Mouse (Mus musculus): ENCODE measurements around the gene Palm2. TPM values are rescaled to one million over a fixed set of nuclear protein-coding genes. Genes with fewer than 3 reads are reported as not detected.
A peak's percentile ranks its signal among the peaks of the same experiment; 100 is the strongest.

Gene Palm2
- polyA plus RNA-seq, 1 experiment from 2014 or later = 2.7 TPM

DNA sequence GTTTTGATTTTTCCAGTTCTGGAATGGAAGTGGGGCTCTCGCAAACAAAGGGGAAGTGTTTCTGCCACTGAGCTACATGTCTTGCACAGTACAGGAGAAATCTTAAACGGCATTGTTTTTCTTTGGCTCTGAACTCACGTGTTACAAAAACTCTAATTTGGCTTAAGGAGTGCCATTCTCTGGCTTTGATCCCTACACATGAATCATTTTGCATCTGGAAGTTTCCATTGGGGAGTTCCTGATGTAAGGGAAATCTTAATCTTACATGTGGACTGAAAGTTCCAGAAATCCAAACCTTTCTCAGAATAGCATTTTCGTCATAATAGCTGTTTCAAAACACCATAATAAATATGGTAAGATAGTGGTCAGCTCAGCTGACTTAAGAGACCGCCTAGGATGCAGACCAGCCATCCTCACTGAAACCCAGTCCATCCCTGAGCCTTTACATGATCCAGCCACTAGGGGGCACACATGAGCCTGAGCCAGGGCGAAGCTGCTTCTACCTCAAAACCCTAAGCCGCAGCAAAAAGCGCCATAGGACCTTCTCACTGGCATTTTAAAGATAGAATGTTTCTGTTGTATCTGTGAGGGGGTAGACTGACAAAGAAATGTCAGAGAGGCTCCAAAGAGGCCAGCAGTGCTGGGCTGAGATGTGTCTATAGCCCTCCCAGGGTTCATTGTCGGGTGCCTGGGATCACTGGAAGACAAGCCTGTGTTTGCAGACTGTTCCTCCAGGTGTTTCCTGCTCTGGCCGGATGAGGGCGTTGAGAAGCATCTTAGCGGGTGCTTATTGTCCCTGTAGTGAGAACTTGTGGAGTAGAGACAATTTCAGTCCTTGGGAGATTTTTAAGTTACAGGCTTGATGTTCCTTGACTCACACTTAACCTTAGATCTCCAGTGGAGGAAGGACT, 239.2 kb downstream of the Palm2 start:
- 18% methylated on average over 12 of the region's 12 CpGs for WGBS
- no peak overlapping the region for H3K27ac ChIP-seq (ENCODE audit: low read length)
- no peaks in the 10 kb centered on the region for H3K27me3 ChIP-seq (replicated peaks; ENCODE audit: control insufficient read depth, insufficient read depth, low read length)
- peak; percentile 54; the same call in 1 of the 2 replicates for ATAC-seq
- peaks cover 11% of the 10 kb centered on the region for H3K4me1 ChIP-seq (ENCODE audit: control insufficient read depth, insufficient read depth, low read length)
- no peak overlapping the region for H3K4me3 ChIP-seq (ENCODE audit: low read length)
- peak overlapping the region; percentile 27; the same call in 1 of the 2 replicates for H3K9ac ChIP-seq (ENCODE audit: low read depth, low read length)
- no peaks in the 10 kb centered on the region for H3K36me3 ChIP-seq (ENCODE audit: control insufficient read depth, insufficient read depth, low read length)
- H3K9me3 ChIP-seq (ENCODE audit: control insufficient read depth, low read length) = no peaks in the 10 kb centered on the region
- 0 out of 2 replicates have a peak overlapping the region, but pooled peaks have one; percentile 34 for H3K4me2 ChIP-seq (ENCODE audit: low read depth, low read length)

DNA sequence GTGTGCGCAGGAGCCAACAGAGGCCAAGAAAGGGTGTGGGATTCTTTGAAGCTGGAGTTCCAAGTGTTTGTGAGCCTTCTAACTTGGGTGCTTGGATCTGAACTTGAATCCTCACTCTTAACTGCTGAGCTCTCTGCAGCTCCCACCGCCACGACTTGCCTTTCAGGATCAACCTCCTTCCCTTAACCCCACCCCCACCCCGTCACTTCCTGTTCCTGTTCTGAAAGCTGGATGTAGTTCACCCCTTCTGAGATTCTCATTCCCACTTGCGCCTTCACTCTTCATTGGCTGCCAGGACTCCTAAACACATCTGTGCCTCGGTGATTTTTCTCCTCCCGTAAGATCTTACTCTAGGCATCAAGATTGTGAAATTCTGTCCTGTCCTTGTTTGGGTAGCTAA, 240.3 kb downstream of the Palm2 start:
- no peak for ATAC-seq
- Histone ChIP-seq H3K4me2 (ENCODE audit: low read depth, low read length) (no peak overlapping the region), H3K9me3 (ENCODE audit: control insufficient read depth, low read length) (no peaks in the 10 kb centered on the region), H3K27me3 (replicated peaks; ENCODE audit: control insufficient read depth, insufficient read depth, low read length) (no peaks in the 10 kb centered on the region), H3K4me3 (ENCODE audit: low read length) (no peak overlapping the region), H3K36me3 (ENCODE audit: control insufficient read depth, insufficient read depth, low read length) (no peaks in the 10 kb centered on the region), H3K9ac (ENCODE audit: low read depth, low read length) (no peak overlapping the region), H3K27ac (ENCODE audit: low read length) (peak overlapping the region; percentile 43), H3K4me1 (ENCODE audit: control insufficient read depth, insufficient read depth, low read length) (peaks cover 11% of the 10 kb centered on the region)
- 71% methylated on average over 7 of the region's 7 CpGs for WGBS

DNA sequence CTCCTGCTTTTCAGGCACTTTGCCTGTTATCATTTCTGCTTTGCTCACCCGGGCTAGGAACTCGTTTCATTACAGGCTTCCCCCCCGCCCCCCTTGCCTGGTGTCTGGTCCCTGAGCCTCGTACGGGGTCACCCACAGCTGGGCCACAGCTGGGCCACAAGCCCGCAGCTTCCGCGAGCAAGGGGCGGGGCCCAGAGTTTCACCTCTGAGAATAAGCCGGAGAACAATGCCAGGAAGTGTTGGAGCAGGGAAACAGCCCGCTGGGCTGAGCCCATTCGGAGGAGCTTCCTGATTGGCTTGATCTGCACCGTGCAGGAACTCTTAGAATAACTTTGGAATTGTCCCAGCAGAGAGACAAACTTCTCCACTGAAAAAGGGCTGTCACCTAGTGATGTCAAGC, 241.3 kb downstream of the Palm2 start:
- 0 out of 2 replicates have a peak overlapping the region, but pooled peaks have one; percentile 21 for H3K9ac ChIP-seq (ENCODE audit: low read depth, low read length)
- H3K4me3 ChIP-seq (ENCODE audit: low read length) = peak overlapping the region; percentile 35
- H3K9me3 ChIP-seq (ENCODE audit: control insufficient read depth, low read length) = no peaks in the 10 kb centered on the region
- peak; percentile 84 for ATAC-seq
- no peaks in the 10 kb centered on the region for H3K27me3 ChIP-seq (replicated peaks; ENCODE audit: control insufficient read depth, insufficient read depth, low read length)
- peak overlapping the region; percentile 47 for H3K4me2 ChIP-seq (ENCODE audit: low read depth, low read length)
- H3K4me1 ChIP-seq (ENCODE audit: control insufficient read depth, insufficient read depth, low read length) = peaks cover 11% of the 10 kb centered on the region
- H3K27ac ChIP-seq (ENCODE audit: low read length) = peak overlapping the region; percentile 51; the same call in 1 of the 2 replicates
- no peaks in the 10 kb centered on the region for H3K36me3 ChIP-seq (ENCODE audit: control insufficient read depth, insufficient read depth, low read length)
- 5% methylated on average over 13 of the region's 13 CpGs for WGBS

DNA sequence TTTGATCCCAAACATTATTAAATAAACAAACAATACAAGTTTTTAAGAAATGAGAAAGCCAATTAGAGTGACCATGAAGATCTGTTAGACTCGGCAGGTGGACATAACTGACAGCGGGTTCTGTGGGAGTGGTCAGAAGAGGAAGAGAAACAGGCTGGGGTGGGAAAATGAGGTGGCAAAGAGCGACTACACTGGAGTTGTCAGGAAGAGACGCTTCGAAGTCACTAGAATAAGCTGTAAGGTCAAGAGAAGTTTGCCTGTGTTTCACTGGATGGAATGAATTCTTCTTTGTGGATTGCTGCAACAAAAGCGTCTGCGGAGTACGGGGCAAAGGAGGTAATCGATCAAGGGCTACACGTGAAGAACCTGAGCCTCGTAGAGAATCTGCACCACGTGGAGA, 243.9 kb downstream of the Palm2 start:
- no peaks in the 10 kb centered on the region for H3K27me3 ChIP-seq (replicated peaks; ENCODE audit: control insufficient read depth, insufficient read depth, low read length)

DNA sequence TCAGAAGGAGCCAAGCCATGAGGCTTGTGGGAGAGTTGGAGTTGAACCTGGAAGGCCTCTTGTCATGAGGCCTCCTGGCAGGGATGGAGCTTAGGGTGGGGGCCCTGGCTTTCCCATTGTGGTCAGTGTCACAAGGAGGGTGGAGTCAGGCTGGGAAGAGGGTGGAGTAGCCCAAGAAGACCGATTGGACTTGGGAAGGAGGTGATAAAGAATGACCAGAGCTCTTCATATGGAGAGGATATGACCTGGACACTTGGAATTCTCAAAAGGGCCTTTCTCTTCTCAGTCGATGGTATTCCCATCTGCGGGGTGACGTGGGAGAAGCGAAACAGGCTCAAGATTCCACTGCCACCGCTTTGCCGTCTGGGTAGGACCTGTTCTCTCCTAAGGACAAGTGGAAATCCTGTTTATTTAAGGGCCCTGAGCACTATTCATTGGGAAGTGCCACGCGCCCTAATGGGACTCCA, 245.0 kb downstream of the Palm2 start:
- Histone ChIP-seq H3K36me3 (ENCODE audit: control insufficient read depth, insufficient read depth, low read length) (no peaks in the 10 kb centered on the region), H3K9ac (ENCODE audit: low read depth, low read length) (no peak overlapping the region), H3K4me2 (ENCODE audit: low read depth, low read length) (no peak overlapping the region), H3K4me3 (ENCODE audit: low read length) (no peak overlapping the region), H3K27ac (ENCODE audit: low read length) (no peak overlapping the region), H3K9me3 (ENCODE audit: control insufficient read depth, low read length) (no peaks in the 10 kb centered on the region), H3K27me3 (replicated peaks; ENCODE audit: control insufficient read depth, insufficient read depth, low read length) (no peaks in the 10 kb centered on the region), H3K4me1 (ENCODE audit: control insufficient read depth, insufficient read depth, low read length) (peaks cover 7% of the 10 kb centered on the region)
- WGBS = 75% methylated on average over 9 of the region's 9 CpGs
- no peak for ATAC-seq

More for the DNA sequence above, 243.9 kb downstream of the Palm2 start:
- Histone ChIP-seq H3K9ac (ENCODE audit: low read depth, low read length) (no peak overlapping the region), H3K9me3 (ENCODE audit: control insufficient read depth, low read length) (no peaks in the 10 kb centered on the region), H3K27ac (ENCODE audit: low read length) (no peak overlapping the region), H3K4me3 (ENCODE audit: low read length) (no peak overlapping the region), H3K4me2 (ENCODE audit: low read depth, low read length) (no peak overlapping the region), H3K4me1 (ENCODE audit: control insufficient read depth, insufficient read depth, low read length) (peaks cover 11% of the 10 kb centered on the region), H3K36me3 (ENCODE audit: control insufficient read depth, insufficient read depth, low read length) (no peaks in the 10 kb centered on the region)
- 76% methylated on average over 12 of the region's 12 CpGs for WGBS
- no peak for ATAC-seq

DNA sequence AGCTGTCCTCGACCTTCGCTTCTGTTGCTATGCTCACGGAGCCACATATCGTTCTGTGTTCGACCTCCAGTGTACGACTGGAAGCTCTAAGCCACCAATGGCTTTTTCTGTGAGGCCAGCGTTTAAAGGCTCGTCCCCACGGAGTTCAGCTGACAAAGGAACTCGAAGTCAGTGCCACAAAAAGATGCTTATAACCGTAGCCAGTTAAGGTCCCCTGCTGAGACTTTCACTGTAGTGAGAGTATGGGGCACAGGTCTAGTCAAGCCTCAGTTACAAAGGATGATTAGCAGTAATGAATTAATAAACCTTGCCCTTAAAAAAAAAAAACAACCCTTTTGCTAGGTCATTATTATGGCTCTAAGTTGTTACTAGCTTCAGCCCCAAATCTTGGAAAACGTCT, 246.1 kb downstream of the Palm2 start:
- Histone ChIP-seq H3K27ac (ENCODE audit: low read length) (no peak overlapping the region), H3K9me3 (ENCODE audit: control insufficient read depth, low read length) (no peaks in the 10 kb centered on the region)
- WGBS = 87% methylated on average over 12 of the region's 12 CpGs

DNA sequence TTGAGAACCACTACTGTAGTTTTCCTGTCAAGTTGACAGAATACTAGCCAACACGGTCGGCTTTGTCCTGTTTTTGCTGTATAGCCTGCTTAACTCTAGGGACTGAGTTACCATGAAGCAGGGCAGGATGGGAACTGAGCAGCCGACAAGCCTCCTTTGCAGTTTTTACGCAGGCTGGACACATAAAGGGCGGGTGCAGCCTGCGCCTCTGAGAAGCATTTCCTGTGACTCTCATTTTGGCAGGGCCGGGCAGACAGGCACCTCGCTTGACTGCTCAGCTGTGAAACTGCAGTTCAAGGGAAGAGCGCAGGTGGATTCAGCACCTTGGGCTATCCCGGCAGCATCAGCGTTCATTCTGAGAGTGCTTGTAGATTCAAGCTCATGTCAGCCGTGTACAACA, 247.5 kb downstream of the Palm2 start:
- no peak for ATAC-seq
- no peak overlapping the region for H3K9ac ChIP-seq (ENCODE audit: low read depth, low read length)
- whole genome bisulfite sequencing = 65% methylated on average over 12 of the region's 12 CpGs
- no peak overlapping the region for H3K27ac ChIP-seq (ENCODE audit: low read length)
- H3K36me3 ChIP-seq (ENCODE audit: control insufficient read depth, insufficient read depth, low read length) = no peaks in the 10 kb centered on the region
- H3K4me3 ChIP-seq (ENCODE audit: low read length) = no peak overlapping the region
- H3K9me3 ChIP-seq (ENCODE audit: control insufficient read depth, low read length) = no peaks in the 10 kb centered on the region
- no peaks in the 10 kb centered on the region for H3K27me3 ChIP-seq (replicated peaks; ENCODE audit: control insufficient read depth, insufficient read depth, low read length)
- no peak overlapping the region for H3K4me2 ChIP-seq (ENCODE audit: low read depth, low read length)
- H3K4me1 ChIP-seq (ENCODE audit: control insufficient read depth, insufficient read depth, low read length) = no peaks in the 10 kb centered on the region

More for the DNA sequence above, 246.1 kb downstream of the Palm2 start:
- ATAC-seq = no peak
- Histone ChIP-seq H3K9ac (ENCODE audit: low read depth, low read length) (no peak overlapping the region), H3K4me2 (ENCODE audit: low read depth, low read length) (no peak overlapping the region), H3K27me3 (replicated peaks; ENCODE audit: control insufficient read depth, insufficient read depth, low read length) (no peaks in the 10 kb centered on the region), H3K4me1 (ENCODE audit: control insufficient read depth, insufficient read depth, low read length) (no peaks in the 10 kb centered on the region; the same call in 1 of the 2 replicates), H3K4me3 (ENCODE audit: low read length) (no peak overlapping the region), H3K36me3 (ENCODE audit: control insufficient read depth, insufficient read depth, low read length) (no peaks in the 10 kb centered on the region)

DNA sequence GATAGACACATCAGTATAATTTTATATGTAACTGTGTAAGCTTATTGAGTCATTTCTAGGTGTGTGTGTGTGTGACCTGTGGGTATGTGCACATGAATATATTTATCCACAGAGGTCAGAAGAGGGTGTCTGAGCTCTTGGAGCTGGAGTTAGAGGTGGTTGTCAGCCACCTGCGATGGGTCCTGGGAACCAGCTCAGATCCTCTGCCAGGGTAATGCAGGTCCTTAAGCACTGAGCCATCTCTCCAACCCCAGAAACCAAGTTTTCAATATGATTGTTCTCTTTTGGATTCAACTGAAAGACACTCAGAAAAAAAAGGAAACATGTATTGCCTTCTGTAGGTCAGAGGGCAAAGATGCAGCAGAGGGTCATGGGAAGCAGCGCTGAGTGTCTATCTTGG, 248.3 kb downstream of the Palm2 start:
- Histone ChIP-seq H3K4me3 (ENCODE audit: low read length) (no peak overlapping the region), H3K36me3 (ENCODE audit: control insufficient read depth, insufficient read depth, low read length) (no peaks in the 10 kb centered on the region), H3K9ac (ENCODE audit: low read depth, low read length) (no peak overlapping the region), H3K9me3 (ENCODE audit: control insufficient read depth, low read length) (no peaks in the 10 kb centered on the region), H3K4me1 (ENCODE audit: control insufficient read depth, insufficient read depth, low read length) (no peaks in the 10 kb centered on the region), H3K27me3 (replicated peaks; ENCODE audit: control insufficient read depth, insufficient read depth, low read length) (no peaks in the 10 kb centered on the region), H3K27ac (ENCODE audit: low read length) (no peak overlapping the region), H3K4me2 (ENCODE audit: low read depth, low read length) (no peak overlapping the region)
- 93% methylated on average over 2 of the region's 2 CpGs for WGBS
- ATAC-seq = no peak

DNA sequence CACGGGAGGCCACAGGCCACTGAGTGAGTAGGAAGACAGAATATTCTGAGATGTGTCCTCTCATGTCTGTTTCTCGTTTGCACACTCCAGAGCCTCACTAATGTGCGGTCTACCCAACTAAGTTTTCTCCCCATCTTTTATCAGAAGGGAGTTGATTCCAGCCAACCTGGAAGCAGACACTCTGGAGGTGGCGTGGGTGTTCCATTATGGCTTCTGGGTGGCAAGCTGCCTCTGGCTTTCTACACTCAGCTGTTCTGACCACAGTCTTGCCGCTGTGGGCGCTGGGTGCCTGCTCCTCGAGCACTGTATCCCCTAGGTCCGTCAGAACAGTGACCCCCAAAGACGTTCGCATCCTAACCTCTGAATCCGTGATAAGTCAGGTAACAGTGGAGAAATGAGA, 248.9 kb downstream of the Palm2 start:
- Histone ChIP-seq H3K9ac (ENCODE audit: low read depth, low read length) (no peak overlapping the region), H3K9me3 (ENCODE audit: control insufficient read depth, low read length) (no peaks in the 10 kb centered on the region), H3K4me2 (ENCODE audit: low read depth, low read length) (no peak overlapping the region), H3K36me3 (ENCODE audit: control insufficient read depth, insufficient read depth, low read length) (no peaks in the 10 kb centered on the region), H3K27me3 (replicated peaks; ENCODE audit: control insufficient read depth, insufficient read depth, low read length) (no peaks in the 10 kb centered on the region), H3K4me3 (ENCODE audit: low read length) (no peak overlapping the region), H3K27ac (ENCODE audit: low read length) (no peak overlapping the region), H3K4me1 (ENCODE audit: control insufficient read depth, insufficient read depth, low read length) (no peaks in the 10 kb centered on the region)
- 83% methylated on average over 11 of the region's 11 CpGs for WGBS
- ATAC-seq = no peak

Measured in intestine, embryonic 16.5 days (tissue).